Mouse (Mus musculus) lung, postnatal 14 days (tissue): ENCODE data around the gene Ankrd13d.

Experiments used
- DNase-seq: peaks from one replicate; pipeline ENCODE4 v3.0.0; 2021

Ankrd13d gene

GRCm38 (mm10) chr19:4282898-4283553 is at the start of gene Ankrd13d:
Ankrd13d (minus strand) TSS chr19:4283137.
- peak; percentile 83 for DNase-seq

DNA sequence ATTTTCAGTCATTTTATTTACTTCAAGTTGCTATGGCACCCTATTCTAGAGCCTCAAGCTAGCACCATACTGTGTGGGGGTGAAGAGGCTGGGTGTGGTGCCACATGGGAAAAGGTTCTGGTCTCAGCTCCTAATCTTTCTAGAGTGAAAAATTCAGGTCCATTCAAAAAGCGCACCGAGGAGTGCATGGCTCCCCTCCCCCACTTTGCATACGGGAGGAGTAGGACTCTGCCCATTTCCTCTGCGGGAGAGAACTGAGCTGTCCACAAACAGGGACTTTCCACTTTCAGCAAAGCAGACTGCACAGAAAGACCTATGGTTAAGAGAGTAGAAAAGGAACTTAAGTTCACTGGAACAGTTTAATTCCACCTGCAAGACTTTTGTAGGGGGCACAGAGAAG is 49.7 kb upstream of the Ankrd13d start:
- DNase-seq: peak; percentile 60

DNA sequence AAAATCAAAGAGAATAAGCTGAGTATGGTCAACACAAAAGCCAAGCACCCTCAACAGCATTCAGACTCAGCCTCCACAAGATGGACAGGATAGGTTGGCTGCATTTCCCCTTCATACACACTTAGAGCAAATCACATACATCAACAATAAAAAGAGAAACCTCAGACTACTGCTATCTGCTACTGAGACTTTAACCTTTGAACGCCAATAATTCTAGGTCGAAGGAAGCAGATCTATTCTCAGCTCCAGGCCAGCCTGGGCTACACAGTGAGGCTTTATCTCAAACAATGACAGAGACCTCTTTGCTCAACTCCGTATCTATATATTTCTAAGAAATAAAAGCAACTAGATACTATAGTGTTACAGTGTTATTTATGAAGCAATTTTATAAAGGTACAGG is 48.3 kb upstream of the Ankrd13d start:
- DNase-seq: no peak

DNA sequence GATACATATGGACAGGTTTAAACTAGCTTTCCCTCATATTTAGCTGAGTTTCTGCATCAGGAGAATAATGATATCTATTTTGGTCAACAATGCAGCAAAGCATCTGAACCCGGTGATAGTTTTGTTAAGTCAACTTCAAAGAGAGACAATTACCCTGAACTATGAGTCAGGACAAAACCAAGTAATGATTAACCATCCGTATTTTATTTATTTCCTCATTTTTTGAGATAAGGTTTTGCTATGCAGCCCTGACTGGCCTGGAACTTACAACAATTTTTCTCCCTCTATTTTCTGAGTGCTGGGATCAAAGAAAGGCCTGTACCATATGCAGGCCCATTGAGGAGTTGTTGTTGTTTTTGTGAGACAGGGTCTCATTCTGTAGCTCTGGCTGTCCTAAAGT is 47.7 kb upstream of the Ankrd13d start:
- DNase-seq: no peak

GRCm38 (mm10) chr19:4328737-4329304 is 45.9 kb upstream of the Ankrd13d start:
- DNase-seq: no peak

- no peak for DNase-seq
Measured at GRCm38 (mm10) chr19:4326881-4327280, 43.9 kb upstream of the Ankrd13d start.

- DNase-seq: no peak
Measured at GRCm38 (mm10) chr19:4326106-4326505, 43.2 kb upstream of the Ankrd13d start.

GRCm38 (mm10) chr19:4322134-4322533 is 39.2 kb upstream of the Ankrd13d start:
- no peak for DNase-seq

DNA sequence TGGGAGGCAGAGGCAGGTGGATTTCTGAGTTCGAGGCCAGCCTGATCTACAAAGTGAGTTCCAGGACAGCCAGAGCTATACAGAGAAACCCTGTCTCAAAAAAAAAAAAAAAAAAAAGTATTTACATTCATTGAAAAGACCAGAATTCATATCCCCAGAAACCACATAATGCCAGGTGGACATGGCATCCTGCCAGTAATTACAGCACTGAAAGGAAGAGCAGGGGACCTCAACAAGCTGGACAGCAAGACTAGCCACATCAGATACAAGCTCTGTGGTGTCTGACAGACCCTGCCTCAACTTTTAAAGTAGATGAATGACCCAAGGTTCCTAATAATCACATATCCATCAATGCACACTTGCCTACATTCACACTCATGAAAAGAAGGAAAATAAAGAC is 38.7 kb upstream of the Ankrd13d start:
- DNase-seq: no peak

GRCm38 (mm10) chr19:4319272-4319671 is 36.3 kb upstream of the Ankrd13d start:
- DNase-seq: no peak

DNA sequence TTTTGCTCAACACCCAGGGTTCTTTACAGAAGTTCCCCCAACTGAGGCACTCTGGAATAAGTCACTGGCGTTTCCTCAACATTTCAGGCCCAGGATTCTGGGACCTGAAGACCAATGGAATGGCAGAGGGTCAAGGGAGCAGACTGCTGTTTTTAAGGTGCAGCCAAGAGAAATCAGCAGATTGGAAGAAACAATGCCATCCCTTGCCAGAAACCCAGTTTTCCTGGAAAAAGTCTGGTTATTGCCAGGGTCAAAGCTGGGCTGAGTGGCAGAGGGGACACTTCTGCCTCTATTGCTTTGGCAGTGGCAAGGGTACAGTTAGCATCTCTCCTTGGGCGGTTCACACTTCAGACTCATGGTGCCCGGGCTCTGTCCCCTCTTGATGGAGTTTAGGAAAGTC is 34.2 kb upstream of the Ankrd13d start:
- DNase-seq: no peak

GRCm38 (mm10) chr19:4315223-4315944 is 32.4 kb upstream of the Ankrd13d start:
- no peak for DNase-seq

- peak; percentile 76 for DNase-seq
Measured at GRCm38 (mm10) chr19:4309776-4310185, 26.8 kb upstream of the Ankrd13d start.

- DNase-seq: no peak
Measured at GRCm38 (mm10) chr19:4309302-4309701, 26.4 kb upstream of the Ankrd13d start.

GRCm38 (mm10) chr19:4306190-4306577 is 23.2 kb upstream of the Ankrd13d start, which contains the start of gene Grk2:
Grk2 (minus strand) TSS chr19:4306222.
- DNase-seq: peak; percentile 86

DNA sequence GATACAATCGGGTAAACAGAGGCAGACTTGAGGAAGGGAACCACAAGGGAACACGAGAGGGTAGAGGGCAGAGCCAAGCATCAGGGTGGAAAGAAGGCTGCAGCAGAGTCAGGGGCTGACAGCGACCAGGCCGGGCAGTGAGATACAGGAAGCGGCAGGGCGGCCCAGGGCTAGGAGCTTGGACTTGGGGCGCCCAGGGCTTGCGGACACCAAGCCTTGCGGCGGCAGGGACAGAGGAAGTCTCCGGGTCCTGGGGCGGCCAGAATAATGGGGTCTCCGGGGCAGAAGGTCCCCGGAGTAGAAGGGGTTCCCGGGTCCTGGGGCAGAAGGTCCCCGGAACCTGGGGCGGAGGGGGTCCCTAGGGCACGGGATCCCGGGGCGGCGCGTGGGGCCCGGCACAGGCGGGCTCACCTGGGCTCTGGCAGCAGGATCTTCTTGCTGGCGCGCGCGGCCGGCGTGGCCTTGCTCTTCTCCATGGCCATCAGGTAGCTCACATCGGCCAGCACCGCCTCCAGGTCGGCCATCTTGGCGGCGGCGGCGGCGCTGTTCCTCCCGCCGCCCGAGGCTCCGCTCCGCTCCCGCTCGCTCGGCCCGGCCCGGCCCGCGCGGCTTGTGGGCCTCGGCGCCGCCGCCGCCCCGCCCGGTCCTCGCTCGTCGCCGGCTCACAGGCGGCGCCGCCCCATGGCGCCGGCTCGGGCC is 22.7 kb upstream of the Ankrd13d start:
- DNase-seq: peak; percentile 49

DNA sequence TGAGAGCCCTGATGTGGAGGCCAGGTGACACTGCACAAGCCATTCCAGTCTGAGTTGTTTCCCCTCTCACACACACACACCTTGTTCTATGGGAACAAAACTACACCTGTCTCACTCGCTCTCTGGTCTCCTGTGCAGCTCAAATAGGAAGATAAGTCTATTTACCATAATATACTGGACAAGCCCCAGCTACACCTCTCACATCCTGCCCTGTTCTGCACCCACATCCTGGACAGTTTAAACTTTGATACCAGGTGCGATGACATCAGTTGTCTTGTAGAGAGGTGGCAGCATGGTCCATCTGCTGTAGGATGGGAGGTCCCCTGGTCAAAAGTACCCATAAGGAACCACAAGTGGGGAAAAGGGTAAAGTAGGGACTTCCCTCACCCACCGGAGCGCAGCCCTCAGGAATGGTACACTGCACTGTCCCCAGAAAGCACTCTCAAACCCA is 22.0 kb upstream of the Ankrd13d start:
- no peak for DNase-seq

- peak; percentile 41 for DNase-seq
Measured at GRCm38 (mm10) chr19:4304251-4304821, 21.4 kb upstream of the Ankrd13d start.

GRCm38 (mm10) chr19:4303640-4303995 is 20.7 kb upstream of the Ankrd13d start:
- no peak for DNase-seq

DNA sequence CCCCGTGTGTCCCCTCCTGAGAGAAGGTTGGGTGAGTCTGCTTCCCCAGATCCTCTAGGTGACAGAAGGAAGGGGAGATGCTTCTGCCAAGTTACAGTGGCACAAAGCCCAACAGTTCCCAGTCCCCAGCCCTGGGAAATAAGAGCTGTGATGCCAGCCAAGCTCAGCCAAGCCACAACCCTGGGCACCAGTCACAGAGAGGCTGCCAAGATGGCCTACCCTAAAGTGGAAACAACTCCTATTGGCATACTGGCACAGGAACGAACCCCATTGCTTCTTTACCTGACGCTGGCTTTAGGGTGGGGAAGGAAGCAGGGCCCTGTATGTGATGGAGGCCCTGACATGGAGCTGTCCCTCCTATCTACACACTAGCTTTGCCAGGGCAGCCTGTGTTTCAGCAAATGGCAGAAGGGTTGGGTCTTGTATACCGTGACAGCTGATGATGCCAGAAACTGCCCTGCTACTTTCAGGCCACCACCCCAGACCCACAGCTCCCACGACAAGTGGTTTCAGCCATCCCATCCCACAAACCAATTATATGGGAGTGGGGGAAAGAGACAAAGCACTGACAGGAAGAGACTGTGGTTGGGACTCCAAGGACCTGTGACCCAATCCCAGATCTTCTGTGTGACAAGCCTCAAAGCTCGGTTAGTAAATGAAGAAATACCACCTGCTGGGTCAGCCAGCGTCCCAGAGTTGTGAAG is 20.2 kb upstream of the Ankrd13d start:
- DNase-seq: no peak

DNA sequence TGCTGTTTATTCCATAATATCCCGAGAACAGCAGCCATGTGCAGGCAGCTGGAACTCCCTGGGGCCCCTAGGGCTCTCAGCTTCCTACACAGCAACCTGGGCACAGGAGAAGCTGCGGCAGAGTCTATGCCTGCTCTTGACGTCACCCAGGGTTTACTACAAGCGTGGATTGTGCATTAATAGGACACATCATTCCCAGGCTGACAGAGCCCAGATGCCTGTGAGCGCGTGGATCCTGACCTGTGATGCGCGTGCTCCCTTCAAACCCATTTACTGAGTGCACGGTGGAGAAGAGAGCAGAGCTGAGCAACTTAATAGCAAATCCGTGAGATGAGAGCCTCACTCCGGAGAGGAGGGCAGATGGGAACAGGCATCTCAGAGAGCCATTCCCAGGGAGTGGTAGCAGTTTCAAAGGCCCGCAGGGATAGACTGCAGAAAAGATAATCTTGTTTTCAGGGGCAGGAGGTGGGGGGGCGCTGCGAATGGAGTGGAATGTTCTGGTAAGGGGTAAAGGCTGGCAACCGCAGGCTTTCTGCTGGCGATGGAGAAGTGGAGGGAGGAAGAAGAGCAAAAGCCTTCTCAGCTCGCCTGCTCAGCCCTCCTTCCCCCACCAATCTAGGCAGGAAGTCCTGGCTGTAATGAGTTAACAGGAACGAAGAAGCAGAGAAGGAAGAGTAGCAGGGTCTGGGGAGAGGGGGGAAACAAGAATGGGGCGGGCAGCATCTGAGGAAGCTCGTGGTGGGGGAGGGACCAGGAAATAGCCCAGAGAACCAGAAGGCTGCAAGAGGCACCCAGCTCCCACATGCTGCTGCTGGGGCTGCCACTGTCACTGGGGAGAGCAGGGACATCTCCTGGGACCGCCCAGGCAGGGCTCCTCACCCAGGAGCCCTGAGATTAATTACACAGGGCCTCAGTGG is 19.1 kb upstream of the Ankrd13d start:
- peak; percentile 54 for DNase-seq
